Mouse (Mus musculus): ENCODE data around the gene Spc25. TPM values are rescaled to one million over a fixed set of nuclear protein-coding genes. Genes with fewer than 3 reads are reported as not detected.

Gene Spc25
- total and polyA plus RNA-seq, 3 experiments: 25.8 to 31.3 TPM; not detected in 1

DNA sequence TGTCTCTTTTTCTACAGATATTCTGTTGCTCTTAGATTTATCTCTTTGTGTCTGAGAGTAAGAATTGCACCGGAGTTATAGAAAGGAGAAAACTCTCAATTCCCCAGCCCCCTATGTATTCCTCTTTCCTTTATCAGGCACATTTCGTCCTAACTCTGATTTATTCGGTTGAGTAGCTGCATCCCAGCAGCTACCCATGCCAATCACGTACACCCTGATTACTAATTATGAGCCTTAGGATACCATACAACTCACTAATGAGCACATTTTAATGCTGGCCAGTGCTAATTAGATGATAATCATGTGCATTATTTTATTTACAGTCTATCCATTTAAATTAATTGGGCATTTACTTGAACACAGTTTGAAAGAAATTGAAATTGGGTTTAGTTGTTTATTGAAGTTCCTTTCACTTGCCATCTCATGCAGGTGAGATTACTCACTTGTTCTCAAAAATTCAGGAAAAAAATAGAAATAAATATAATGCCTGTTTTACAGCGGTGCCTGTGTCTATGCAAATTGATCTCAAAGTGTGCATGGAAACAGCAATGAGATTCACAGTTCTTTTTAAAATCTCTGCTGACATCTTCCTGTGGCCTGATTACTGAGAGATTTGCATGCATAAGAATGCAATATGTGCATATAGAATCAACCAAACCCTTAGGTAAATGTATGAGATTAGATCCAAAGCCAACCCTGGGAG is 29.1 kb upstream of the Spc25 start:
- Histone ChIP-seq H3K4me3 (ENCODE audit: control insufficient read depth in 1 of 2, insufficient read depth in 1 of 2, low read depth in 2 of 2, low read length in 2 of 2) (no peak overlapping the region), H3K9ac (ENCODE audit: control insufficient read depth, low read depth, low read length, poor library complexity, severe bottlenecking) (no peak overlapping the region), H3K9me3 (replicated peaks; ENCODE audit: insufficient read depth, low read length) (no peaks in the 10 kb centered on the region), H3K79me2 (ENCODE audit: control insufficient read depth, insufficient read depth, low read length, poor library complexity) (no peaks in the 10 kb centered on the region), H3K36me3 (ENCODE audit: control insufficient read depth in 1 of 2, insufficient read depth in 2 of 2, low read length in 2 of 2) (no peaks in the 10 kb centered on the region), H3K27ac (ENCODE audit: control insufficient read depth, low read depth, low read length) (no peak overlapping the region), H3K27me3 (ENCODE audit: control insufficient read depth in 1 of 2, insufficient read depth in 2 of 2, low read length in 2 of 2) (0 out of 4 replicates have a peak, but pooled peaks cover 0 to 3% of the 10 kb centered on the region in 2 experiments), H3K4me1 (ENCODE audit: control insufficient read depth in 1 of 2, insufficient read depth in 2 of 2, low read length in 2 of 2) (no peaks in the 10 kb centered on the region)
- no peak for DNase-seq (ENCODE audit: low read depth, low spot score)
- TF ChIP-seq MEF2A (IDR thresholded peaks at IDR 0.05; ENCODE audit: extremely low read depth, insufficient replicate concordance, low read depth, low read length, poor library complexity, severe bottlenecking) (no peak), RCOR1 (IDR thresholded peaks at IDR 0.05; ENCODE audit: low read depth, low read length) (no peak), ZNF384 (IDR thresholded peaks at IDR 0.05; ENCODE audit: low read depth, low read length) (no peak), ELF1 (IDR thresholded peaks at IDR 0.05; ENCODE audit: low read depth, low read length) (no peak), MAFK (IDR thresholded peaks at IDR 0.05; ENCODE audit: borderline replicate concordance, low read depth, low read length) (no peak), MAX (IDR thresholded peaks at IDR 0.05; ENCODE audit: low read length) (no peak), NRF1 (IDR thresholded peaks at IDR 0.05; ENCODE audit: insufficient read depth, low read depth, low read length, poor library complexity, severe bottlenecking) (no peak), BHLHE40 (IDR thresholded peaks at IDR 0.05; ENCODE audit: borderline replicate concordance, low read depth, low read length) (no peak), SMC3 (IDR thresholded peaks at IDR 0.05; ENCODE audit: low read depth, low read length) (no peak), MYC (IDR thresholded peaks at IDR 0.05; ENCODE audit: low read depth, low read length) (no peak), USF2 (IDR thresholded peaks at IDR 0.05; ENCODE audit: borderline replicate concordance in 1 of 2, insufficient read depth in 1 of 2, low read depth in 1 of 2, low read length in 2 of 2) (no peak), HCFC1 (IDR thresholded peaks at IDR 0.05; ENCODE audit: low read depth, low read length) (no peak), TBP (IDR thresholded peaks at IDR 0.05; ENCODE audit: low read depth, low read length) (no peak), ZMIZ1 (IDR thresholded peaks at IDR 0.05; ENCODE audit: low read depth, low read length) (no peak), USF1 (IDR thresholded peaks at IDR 0.05; ENCODE audit: low read depth, low read length) (no peak), POLR2A (IDR thresholded peaks at IDR 0.05; ENCODE audit: control insufficient read depth in 1 of 2, insufficient read depth in 1 of 2, low read depth in 1 of 2, low read length in 2 of 2, poor library complexity in 1 of 2) (no peak), GATA1 (IDR thresholded peaks at IDR 0.05; ENCODE audit: low read depth, low read length) (no peak), RAD21 (IDR thresholded peaks at IDR 0.05; ENCODE audit: low read depth, low read length) (no peak), MXI1 (IDR thresholded peaks at IDR 0.05; ENCODE audit: low read depth, low read length) (no peak)

- Histone ChIP-seq H3K9me3 (replicated peaks; ENCODE audit: insufficient read depth, low read length) (no peaks in the 10 kb centered on the region), H3K9ac (ENCODE audit: control insufficient read depth, low read depth, low read length, poor library complexity, severe bottlenecking) (no peak overlapping the region), H3K36me3 (ENCODE audit: control insufficient read depth in 1 of 2, insufficient read depth in 2 of 2, low read length in 2 of 2) (no peaks in the 10 kb centered on the region), H3K79me2 (ENCODE audit: control insufficient read depth, insufficient read depth, low read length, poor library complexity) (no peaks in the 10 kb centered on the region), H3K27ac (ENCODE audit: control insufficient read depth, low read depth, low read length) (no peak overlapping the region), H3K4me3 (ENCODE audit: control insufficient read depth in 1 of 2, insufficient read depth in 1 of 2, low read depth in 2 of 2, low read length in 2 of 2) (no peak overlapping the region), H3K4me1 (ENCODE audit: control insufficient read depth in 1 of 2, insufficient read depth in 2 of 2, low read length in 2 of 2) (no peaks in the 10 kb centered on the region), H3K27me3 (ENCODE audit: control insufficient read depth in 1 of 2, insufficient read depth in 2 of 2, low read length in 2 of 2) (0 out of 4 replicates have a peak, but pooled peaks cover 0 to 1% of the 10 kb centered on the region in 2 experiments)
- no peak for DNase-seq (ENCODE audit: low read depth, low spot score)
- no peak for TF ChIP-seq SMC3 (IDR thresholded peaks at IDR 0.05; ENCODE audit: low read depth, low read length)
- no peak for TF ChIP-seq ZC3H11A (IDR thresholded peaks at IDR 0.05; ENCODE audit: low read depth, low read length)
- TF ChIP-seq NRF1 (IDR thresholded peaks at IDR 0.05; ENCODE audit: insufficient read depth, low read depth, low read length, poor library complexity, severe bottlenecking): no peak
- no peak for TF ChIP-seq MYB (IDR thresholded peaks at IDR 0.05; ENCODE audit: low read depth, low read length)
- TF ChIP-seq ZMIZ1 (IDR thresholded peaks at IDR 0.05; ENCODE audit: low read depth, low read length): no peak
Measured at GRCm38 (mm10) chr2:69232101-69232500, 26.1 kb upstream of the Spc25 start.

Data from MEL (cell line).